Mouse (Mus musculus): Measurements from ENCODE around the gene Scimp.
A peak's percentile ranks its signal among the peaks of the same experiment; 100 is the strongest.
"Not testable (repeated sequence)": the region's sequence is repeated elsewhere in the genome, so short reads cannot be mapped to it uniquely, and the experiment has no call there.

Scimp gene

DNA sequence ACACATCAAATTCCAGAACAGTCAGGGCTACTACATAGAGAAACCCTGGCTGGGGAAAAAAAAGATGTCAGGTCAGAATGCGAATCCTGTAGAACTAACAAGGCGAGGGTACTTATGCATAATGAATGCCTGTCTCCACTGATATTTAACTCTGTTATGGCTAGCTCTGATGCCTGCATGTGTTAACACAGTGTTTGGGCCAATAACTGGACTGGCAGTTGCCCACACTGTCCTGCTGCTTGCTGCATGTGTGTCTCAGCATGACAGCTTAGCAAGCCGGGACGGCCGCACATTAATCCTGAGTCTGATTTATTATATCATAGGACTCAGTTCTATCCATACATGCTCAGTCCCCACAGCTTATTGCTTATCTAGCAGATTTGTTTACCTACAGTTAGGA is 1.3 kb downstream of the Scimp start:
- no peak for DNase-seq

GRCm38 (mm10) chr11:70809011-70809410 is 3.4 kb downstream of the Scimp start:
- no peak for DNase-seq

DNA sequence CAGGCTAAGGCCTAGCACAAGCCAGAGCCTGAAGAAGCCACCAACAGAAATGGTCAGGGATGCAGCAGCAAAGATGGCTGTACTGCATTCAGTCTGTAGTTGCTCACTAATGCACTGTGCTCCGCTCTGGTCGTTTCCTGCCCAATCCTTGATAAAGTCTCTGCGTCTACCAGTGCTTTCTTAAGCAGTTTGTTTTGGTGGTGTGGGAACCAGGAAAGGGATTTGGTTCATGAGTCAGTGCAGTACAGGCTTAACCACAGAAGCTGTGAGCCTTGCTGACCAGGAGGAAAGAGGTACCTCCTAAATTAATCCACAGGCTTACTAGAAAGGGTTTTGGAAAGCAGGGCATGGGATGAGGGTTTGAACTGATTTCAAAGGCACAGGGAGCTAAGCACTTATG is 4.3 kb downstream of the Scimp start:
- DNase-seq = no peak

DNA sequence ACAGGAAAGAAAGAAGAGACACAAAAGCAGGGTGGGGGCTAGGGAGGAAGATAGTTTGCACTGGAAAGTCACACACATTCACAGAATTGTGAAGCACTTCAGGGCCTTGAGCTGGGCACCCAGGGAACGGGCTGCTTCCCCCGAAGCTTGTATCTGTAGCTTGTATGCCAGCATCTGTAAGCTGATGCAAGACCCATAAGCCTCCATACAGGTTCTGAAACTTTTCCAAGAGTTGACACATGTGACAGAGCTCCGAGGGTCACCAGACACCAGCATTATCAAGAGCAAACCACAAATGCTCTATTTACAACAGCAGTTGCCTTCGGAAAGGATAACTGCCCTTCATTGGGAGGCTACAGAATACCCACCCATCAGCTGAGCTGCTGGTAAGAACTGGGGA is 4.8 kb downstream of the Scimp start:
- DNase-seq = no peak

DNA sequence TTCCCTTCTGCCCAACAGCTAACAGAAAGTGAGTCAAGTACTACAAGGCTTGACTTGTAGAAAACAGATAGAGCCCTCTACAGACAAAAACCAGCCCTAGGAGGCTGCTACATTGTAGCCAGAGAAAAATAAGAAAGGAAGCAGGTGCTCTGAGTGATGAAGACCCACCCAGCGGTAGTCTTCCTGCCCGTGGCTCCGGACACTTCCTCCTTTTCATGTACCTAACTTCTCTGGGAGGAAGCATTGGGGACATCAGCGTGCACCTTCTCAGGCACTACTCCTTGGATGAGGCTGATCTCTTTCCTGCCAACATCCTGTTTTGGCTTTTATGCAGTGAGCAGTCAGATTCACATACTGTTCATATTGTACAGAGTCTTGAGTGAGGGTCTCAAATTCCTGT is 5.7 kb downstream of the Scimp start:
- no peak for DNase-seq

DNA sequence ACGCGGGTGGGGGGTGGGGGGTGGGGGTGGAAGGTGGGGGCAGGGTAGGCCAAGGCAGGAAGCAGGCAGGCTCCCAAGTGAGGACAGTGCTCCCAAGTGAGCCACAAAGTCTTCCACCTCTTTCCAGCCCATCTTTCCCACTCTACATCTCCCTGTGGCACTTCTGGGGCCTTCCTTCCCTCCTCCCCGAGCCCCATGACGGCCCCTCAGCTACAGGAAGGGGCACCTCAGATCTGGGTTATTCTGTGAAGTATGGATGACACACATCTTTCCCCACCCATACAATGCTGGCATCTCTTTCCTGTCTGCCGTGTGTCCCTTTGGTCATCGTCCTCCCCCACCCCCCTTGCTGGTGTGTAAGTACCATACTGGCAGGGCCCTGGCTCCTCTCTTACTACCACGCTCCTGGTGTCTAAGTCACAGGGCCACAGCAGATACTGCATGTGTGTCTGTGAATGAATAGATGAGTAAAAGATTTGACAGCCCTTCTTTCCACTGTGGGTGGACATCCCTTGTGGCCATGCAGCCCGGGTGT is 6.7 kb downstream of the Scimp start:
- DNase-seq = no peak

GRCm38 (mm10) chr11:70804395-70804794 is 8.0 kb downstream of the Scimp start:
- no peak for DNase-seq

- DNase-seq = no peak
Measured at GRCm38 (mm10) chr11:70803711-70804200, 8.6 kb downstream of the Scimp start.

DNA sequence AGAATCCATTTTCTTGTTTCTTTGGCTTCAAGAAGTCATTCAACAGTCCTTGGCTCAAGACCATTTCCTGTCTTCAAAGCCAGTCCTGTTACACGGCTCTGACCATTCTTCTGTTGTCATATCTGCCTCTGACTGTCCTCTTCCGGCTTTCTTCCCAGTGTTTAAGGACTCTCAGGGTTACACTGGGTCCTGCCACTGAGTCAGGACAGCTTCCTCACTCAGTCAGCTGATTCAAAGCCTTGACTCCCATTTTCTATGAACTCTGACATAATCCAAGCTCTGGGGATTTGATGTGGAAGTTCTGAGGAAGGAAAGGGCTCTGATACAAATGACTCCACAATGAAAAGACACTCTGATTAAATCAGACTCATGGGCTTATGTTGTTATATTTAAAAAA is 9.5 kb downstream of the Scimp start:
- no peak for DNase-seq

DNA sequence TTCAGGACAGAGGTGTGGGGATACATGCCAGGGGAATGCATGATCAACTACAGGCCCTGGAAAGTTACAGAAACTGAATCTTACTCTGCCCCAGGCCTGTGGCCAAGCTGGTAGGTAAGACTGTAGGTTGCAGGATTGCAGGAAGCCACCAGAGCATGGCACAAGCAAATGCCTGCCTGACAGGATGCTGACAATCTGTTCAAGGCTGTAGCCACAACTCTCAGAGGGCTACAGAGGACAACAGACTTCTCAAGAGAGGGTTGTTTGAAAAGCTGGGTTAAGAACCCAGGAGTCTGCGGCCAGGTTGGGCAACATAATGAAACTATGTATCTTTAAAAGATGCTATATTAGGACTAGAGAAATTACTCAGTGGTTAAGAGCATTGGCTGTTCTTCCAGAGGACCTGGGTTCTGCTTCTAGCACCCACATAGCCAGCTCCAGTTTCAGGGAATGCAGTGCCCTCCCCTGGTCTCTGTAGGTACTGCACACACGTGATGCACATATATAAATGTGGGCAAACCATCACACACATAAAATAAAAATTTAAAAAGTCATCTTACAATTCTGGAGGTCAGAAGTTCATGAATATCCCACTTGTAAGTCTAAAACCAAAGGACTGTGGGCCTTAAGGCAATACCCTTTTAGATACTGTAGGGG is 10.1 kb downstream of the Scimp start:
- DNase-seq = no peak

DNA sequence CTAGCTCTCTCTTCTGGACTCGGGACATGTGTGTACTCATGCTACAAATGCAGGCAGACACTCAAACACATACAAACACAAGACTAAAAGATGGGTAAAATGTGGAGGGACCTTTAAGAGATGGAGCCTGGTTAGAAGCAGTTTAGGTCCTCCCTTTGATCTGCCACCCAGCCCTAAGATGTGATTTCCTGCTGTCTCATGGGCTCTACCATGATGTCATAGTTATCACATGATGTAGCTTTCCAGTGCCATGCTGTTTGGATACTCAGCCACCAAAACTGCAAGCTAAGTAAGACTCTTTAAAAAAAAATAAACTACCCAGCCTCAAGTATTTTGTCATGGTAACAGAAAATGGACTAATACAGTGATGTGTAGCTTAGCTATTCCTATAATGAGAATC is 20.0 kb downstream of the Scimp start:
- no peak for DNase-seq

GRCm38 (mm10) chr11:70791676-70792075 is 20.7 kb downstream of the Scimp start:
- DNase-seq = no peak

DNA sequence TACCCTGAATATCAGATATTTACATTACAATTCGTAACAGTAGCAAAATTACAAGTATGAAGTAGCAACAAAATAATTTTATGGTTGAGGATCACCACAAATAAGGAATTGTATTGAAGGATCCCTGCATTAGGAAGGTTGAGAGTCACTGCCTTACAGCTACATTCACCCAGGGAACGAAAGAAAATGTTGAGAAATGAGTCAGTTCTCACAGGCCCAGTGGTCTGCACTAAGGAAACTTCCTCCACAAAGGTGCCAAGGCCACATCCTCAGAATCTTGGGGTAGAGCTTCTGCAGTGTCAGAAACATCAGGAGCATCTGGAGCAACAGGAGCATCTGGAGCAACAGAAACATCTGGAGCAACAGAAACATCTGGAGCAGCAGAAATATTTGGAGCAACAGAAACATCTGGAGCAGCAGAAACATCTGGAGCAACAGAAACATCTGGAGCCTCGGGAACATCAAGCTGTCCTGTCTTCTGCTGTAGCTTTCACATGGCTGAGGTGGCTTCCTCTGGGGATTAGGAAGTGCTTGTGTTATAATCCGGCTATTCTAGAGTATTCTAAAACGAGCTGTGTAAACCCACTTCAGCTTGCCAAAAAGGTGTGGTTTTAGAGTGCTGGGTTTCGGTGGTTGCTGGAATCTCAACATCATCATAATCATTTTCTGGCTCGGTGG is 21.4 kb downstream of the Scimp start:
- no peak for DNase-seq

GRCm38 (mm10) chr11:70790426-70790825 is 22.0 kb downstream of the Scimp start:
- DNase-seq = no peak

DNA sequence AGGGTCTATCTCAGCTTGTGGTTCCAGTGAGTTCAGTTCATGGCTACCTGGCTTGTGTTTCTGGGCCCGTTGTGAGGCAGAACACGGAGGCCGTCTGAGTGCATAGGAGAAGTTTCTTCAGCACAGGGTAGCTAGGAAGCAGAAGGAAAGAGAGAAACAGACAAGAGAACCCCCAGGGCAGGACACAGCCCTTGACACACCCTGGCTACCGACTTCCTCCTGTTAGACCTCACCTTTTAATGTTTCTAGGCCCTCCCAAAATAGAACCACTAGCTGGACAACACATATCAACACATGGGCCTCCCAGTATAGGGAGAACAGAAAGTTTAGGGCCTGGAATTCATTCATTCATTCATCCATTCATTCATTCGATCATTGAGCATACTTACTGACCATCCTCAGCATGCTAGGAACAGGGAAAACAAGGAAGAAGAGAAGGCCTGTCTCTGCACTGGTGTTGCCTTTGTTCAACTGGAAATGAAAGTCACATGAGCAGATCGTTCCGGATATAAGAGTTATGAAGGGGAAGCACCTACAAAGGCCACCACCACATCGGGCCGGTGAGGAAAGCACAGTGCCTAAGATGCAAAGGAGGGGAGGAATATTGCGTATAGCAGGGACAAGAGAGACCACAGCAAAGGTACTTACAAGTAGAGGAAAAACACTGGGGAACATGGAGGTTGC is 23.3 kb downstream of the Scimp start:
- no peak for DNase-seq

DNA sequence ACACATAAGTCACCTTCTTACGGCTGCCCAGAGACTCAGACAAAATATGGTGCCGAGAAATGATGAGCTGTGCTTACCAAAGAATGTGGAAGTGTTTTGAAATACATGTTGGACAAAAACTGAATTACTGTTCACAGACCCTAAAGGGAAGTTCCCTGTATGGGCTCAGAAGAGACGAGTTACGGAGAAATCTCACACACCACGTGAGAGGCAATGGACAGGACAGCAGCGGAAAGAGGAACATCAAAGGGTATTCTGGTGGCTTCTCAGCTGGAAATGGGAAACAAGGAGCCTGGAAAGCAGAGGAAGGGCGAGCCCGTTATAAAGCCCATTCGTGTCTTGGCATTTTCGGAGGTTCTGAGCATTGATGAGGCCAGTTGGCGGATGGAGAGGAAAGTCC is 25.3 kb downstream of the Scimp start:
- DNase-seq = no peak

GRCm38 (mm10) chr11:70785908-70786307 is 26.5 kb downstream of the Scimp start:
- no peak for DNase-seq

- DNase-seq = not testable (repeated sequence)
Measured at GRCm38 (mm10) chr11:70778058-70778457, 34.3 kb downstream of the Scimp start.

DNA sequence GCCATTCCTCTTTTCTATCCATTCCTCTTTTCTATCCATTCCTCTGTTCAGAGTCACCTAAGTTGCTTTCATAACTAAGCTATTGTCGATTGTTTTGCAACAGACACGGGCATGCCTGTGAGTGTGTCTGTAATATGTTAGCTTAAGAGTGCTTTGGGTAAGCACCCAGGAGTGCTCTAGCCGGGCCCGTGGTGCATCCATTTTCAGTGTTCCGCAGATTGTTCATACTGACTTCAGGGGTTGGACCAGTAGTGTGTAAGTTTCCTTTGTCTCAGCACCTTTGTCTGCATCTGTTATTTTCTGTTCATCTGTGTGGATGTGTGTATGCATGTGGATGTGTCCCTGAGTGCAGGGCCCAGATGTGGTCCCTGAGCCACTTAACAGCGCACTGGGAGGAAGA is 34.8 kb downstream of the Scimp start:
- no peak for DNase-seq

GRCm38 (mm10) chr11:70776830-70777571 is 35.4 kb downstream of the Scimp start:
- peak; percentile 69 for DNase-seq

DNA sequence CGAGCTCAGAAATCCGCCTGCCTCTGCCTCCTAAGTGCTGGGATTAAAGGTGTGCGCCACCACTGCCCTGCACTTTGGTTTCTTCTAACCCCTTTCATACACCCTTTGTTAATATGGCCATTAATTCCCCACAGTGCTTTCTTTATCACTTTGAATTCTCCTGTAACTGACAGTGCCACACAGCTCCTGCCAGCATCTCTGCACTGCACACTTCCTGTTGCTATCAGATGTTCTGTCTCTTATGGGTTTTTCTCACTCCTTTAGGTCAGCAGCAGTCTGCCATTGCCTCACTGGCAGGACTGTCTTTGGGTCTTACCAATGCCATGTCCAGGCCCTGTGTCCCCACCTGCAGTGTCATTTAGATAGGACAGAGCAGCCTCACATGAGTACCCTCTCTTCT is 41.6 kb downstream of the Scimp start:
- no peak for DNase-seq

DNA sequence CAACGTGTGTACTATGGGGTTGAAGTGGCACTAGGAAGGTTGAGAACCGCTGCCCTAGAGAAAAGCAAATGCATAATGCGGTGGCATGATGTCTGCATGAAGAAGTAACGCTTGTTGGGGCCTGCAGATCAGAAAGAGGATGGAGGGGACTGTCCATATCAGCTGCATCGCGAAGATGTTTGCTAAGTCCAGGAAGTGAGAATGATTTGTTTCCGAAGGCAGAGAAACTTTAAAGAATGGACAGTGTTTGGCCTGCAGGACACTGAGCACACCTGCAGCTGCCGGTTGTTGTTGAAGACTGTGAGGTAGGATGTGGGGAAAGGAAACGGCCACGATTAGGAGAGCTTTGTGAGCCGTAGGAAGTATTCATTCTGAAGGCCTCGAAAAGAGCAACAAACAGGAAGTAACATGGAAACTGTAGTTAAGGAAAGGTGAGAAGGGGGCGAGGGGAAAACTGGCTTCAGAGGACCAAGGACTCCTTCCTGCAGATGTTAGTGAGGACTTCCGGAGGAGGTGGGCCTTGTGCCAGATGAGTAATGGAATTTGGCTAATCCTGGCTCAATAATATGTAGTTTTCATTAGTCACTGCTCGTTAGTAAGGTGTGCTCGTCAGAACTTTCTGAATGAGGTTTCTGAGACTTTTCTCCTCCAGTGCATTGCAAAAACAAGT is 46.5 kb downstream of the Scimp start:
- DNase-seq = no peak

Measured in right cerebral cortex, adult 18-20 months (tissue).